Comparison of ENCODE assay signal across 8 mouse cellular contexts in the genomic region with DNA sequence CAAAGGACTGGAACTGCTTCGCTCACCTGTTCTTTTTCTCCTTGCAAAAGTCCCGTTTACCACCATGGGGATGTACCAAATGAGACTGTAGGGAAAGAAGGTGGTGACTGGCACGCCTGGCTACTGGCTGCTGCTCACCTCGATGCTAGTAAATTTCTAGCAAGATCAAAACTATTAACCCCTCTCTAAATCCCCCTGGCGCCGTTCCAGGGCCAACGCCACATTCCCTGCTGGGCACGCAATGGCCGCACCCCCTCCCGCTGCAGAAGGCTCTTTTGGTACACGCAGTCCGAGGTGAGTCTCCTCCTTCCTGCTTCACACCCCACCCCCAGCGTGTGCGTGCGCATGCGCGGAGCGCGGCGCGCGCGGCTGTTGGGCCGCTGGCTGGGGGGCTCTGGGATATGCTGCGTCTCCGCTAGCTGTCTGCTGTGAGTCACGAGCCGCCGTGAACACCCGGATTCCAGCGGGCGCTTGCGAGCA. TPM values are rescaled to one million over a fixed set of nuclear protein-coding genes. Genes with fewer than 3 reads are reported as not detected.
DNase-seq lines count a peak whose midpoint lies in the region; ATAC-seq and TF ChIP-seq lines count a peak whose summit lies in the region.

No protein-coding gene starts in this region.

- peak overlapping the region; percentile 97 for H3K9ac ChIP-seq in MEL (ENCODE audit: control insufficient read depth, low read depth, low read length, poor library complexity, severe bottlenecking)
- H3K9ac ChIP-seq in forebrain, postnatal 0 days: peak overlapping the region; percentile 80
- peak overlapping the region; percentile 90 for H3K9ac ChIP-seq in lung, embryonic 14.5 days

- H3K27me3 ChIP-seq in MEL (ENCODE audit: control insufficient read depth in 1 of 2, insufficient read depth in 2 of 2, low read length in 2 of 2): no peaks in the 10 kb centered on the region
- no peaks in the 10 kb centered on the region for H3K27me3 ChIP-seq in cerebellum, adult 2 months (ENCODE audit: control insufficient read depth, insufficient read depth, low read length)
- H3K27me3 ChIP-seq in forebrain, postnatal 0 days (ENCODE audit: insufficient read depth, low read length): no peaks in the 10 kb centered on the region
- no peaks in the 10 kb centered on the region for H3K27me3 ChIP-seq in lung, embryonic 14.5 days (ENCODE audit: insufficient read depth, low read length)

- ATAC-seq in forebrain, postnatal 0 days: peak; percentile 90
- peak; percentile 87 for ATAC-seq in lung, embryonic 14.5 days (ENCODE audit: insufficient read depth)
- peak; percentile 73 for ATAC-seq in neutrophil, adult 5-6 weeks (ENCODE audit: extremely low read depth, insufficient number of reproducible peaks, low FRiP score, poor library complexity, severe bottlenecking)

- H3K36me3 ChIP-seq in MEL (ENCODE audit: control insufficient read depth in 1 of 2, insufficient read depth in 2 of 2, low read length in 2 of 2): peaks cover 0 to 22% of the 10 kb centered on the region in 2 experiments; a peak in 3 of 4 replicates
- peaks cover 2% of the 10 kb centered on the region; the same call in 1 of the 2 replicates for H3K36me3 ChIP-seq in forebrain, postnatal 0 days (ENCODE audit: insufficient read depth)
- H3K36me3 ChIP-seq in lung, embryonic 14.5 days (ENCODE audit: insufficient read depth): peaks cover 5% of the 10 kb centered on the region; the same call in 1 of the 2 replicates

- peak; percentile 93 for DNase-seq in MEL (ENCODE audit: low read depth, low spot score)
- DNase-seq in cerebellum, adult 2 months: peak; percentile 84 to 88
- DNase-seq in forebrain, postnatal 0 days: peak; percentile 90
- DNase-seq in heart, postnatal 4 days: peak; percentile 88
- DNase-seq in layer of hippocampus, adult 8-10 months (ENCODE audit: low spot score in 2 of 2): peak; percentile 76 to 83
- peak; percentile 88 for DNase-seq in lung, embryonic 14.5 days
- peak; percentile 87 for DNase-seq in testis, postnatal 14 days (ENCODE audit: low spot score)

- peak overlapping the region; percentile 62 to 90 for H3K4me3 ChIP-seq in MEL (ENCODE audit: control insufficient read depth in 1 of 2, insufficient read depth in 1 of 2, low read depth in 2 of 2, low read length in 2 of 2)
- peak overlapping the region; percentile 83 for H3K4me3 ChIP-seq in cerebellum, adult 2 months (replicated peaks; ENCODE audit: insufficient read depth, low read depth, low read length)
- peak overlapping the region; percentile 60 for H3K4me3 ChIP-seq in forebrain, postnatal 0 days (ENCODE audit: low read depth, low read length)
- peak overlapping the region; percentile 65 for H3K4me3 ChIP-seq in lung, embryonic 14.5 days (ENCODE audit: low read depth, low read length)

- no peak for TF ChIP-seq RAD21 in MEL (IDR thresholded peaks at IDR 0.05; ENCODE audit: low read depth, low read length)

- H3K27ac ChIP-seq in MEL (ENCODE audit: control insufficient read depth, low read depth, low read length): peak overlapping the region; percentile 94
- peak overlapping the region; percentile 90 for H3K27ac ChIP-seq in cerebellum, adult 2 months (ENCODE audit: insufficient read depth, low read length)
- peak overlapping the region; percentile 94 for H3K27ac ChIP-seq in forebrain, postnatal 0 days (ENCODE audit: low read depth, low read length)
- H3K27ac ChIP-seq in lung, embryonic 14.5 days (ENCODE audit: low read depth): peak overlapping the region; percentile 96

- TF ChIP-seq EP300 in MEL (IDR thresholded peaks at IDR 0.05; ENCODE audit: low read depth in 1 of 2, low read length in 2 of 2): no peak

- no peak for TF ChIP-seq CTCF in MEL (IDR thresholded peaks at IDR 0.05 in 2 of 3, conservative IDR thresholded peaks at IDR 0.05 in 1 of 3; ENCODE audit: control insufficient read depth in 1 of 3, insufficient read depth in 1 of 3, low read depth in 2 of 3, low read length in 3 of 3, poor library complexity in 1 of 3, severe bottlenecking in 1 of 3)
- no peak for TF ChIP-seq CTCF in cerebellum, adult 2 months (IDR thresholded peaks at IDR 0.05; ENCODE audit: borderline replicate concordance, insufficient read depth, low read depth, low read length)
- no peak for TF ChIP-seq CTCF in forebrain, postnatal 0 days (IDR thresholded peaks at IDR 0.05; ENCODE audit: low read depth)
- no peak for TF ChIP-seq CTCF in lung, embryonic 14.5 days (IDR thresholded peaks at IDR 0.05; ENCODE audit: low read depth)

- H3K4me2 ChIP-seq in forebrain, postnatal 0 days (ENCODE audit: low read depth): peak overlapping the region; percentile 57
- H3K4me2 ChIP-seq in lung, embryonic 14.5 days: peak overlapping the region; percentile 72

- peaks cover 8 to 16% of the 10 kb centered on the region in 2 experiments for H3K4me1 ChIP-seq in MEL (ENCODE audit: control insufficient read depth in 1 of 2, insufficient read depth in 2 of 2, low read length in 2 of 2)
- H3K4me1 ChIP-seq in cerebellum, adult 2 months (ENCODE audit: control insufficient read depth, insufficient read depth, low read length): peaks cover 2% of the 10 kb centered on the region; the same call in 1 of the 2 replicates
- 0 out of 2 replicates have a peak, but pooled peaks cover 2% of the 10 kb centered on the region for H3K4me1 ChIP-seq in forebrain, postnatal 0 days (ENCODE audit: insufficient read depth)
- H3K4me1 ChIP-seq in lung, embryonic 14.5 days (ENCODE audit: insufficient read depth): no peaks in the 10 kb centered on the region

- no peaks in the 10 kb centered on the region for H3K9me3 ChIP-seq in MEL (replicated peaks; ENCODE audit: insufficient read depth, low read length)
- no peaks in the 10 kb centered on the region for H3K9me3 ChIP-seq in forebrain, postnatal 0 days (ENCODE audit: low read length)
- H3K9me3 ChIP-seq in lung, embryonic 14.5 days (ENCODE audit: low read depth, low read length): no peaks in the 10 kb centered on the region

- WGBS in cerebellum, adult 2 months: 10% methylated on average over 33 of the region's 33 CpGs
- 37% methylated on average over 33 of the region's 33 CpGs for WGBS in forebrain, postnatal 0 days
- 9% methylated on average over 30 of the region's 33 CpGs for WGBS in lung, embryonic 14.5 days

- H3K79me2 ChIP-seq in MEL (ENCODE audit: control insufficient read depth, insufficient read depth, low read length, poor library complexity): peaks cover 27% of the 10 kb centered on the region

- TF ChIP-seq POLR2A in MEL (IDR thresholded peaks at IDR 0.05; ENCODE audit: control insufficient read depth in 1 of 2, insufficient read depth in 1 of 2, low read depth in 1 of 2, low read length in 2 of 2, poor library complexity in 1 of 2): peak; percentile 83 to 97; a peak in 3 of 4 replicates
- peak; percentile 67; the same call in 1 of the 2 replicates for TF ChIP-seq POLR2A in cerebellum, adult 2 months (IDR thresholded peaks at IDR 0.05; ENCODE audit: borderline replicate concordance, insufficient read depth, low read length)

TF ChIP-seq in MEL, 35 proteins besides CTCF, POLR2A, EP300 and RAD21 (continues in another document):
- no peak for TF ChIP-seq ETS1 (IDR thresholded peaks at IDR 0.05; ENCODE audit: low read depth, low read length)
- no peak for TF ChIP-seq MEF2A (IDR thresholded peaks at IDR 0.05; ENCODE audit: extremely low read depth, insufficient replicate concordance, low read depth, low read length, poor library complexity, severe bottlenecking)
- no peak for TF ChIP-seq MYB (IDR thresholded peaks at IDR 0.05; ENCODE audit: low read depth, low read length)
- TF ChIP-seq KAT2A (conservative IDR thresholded peaks at IDR 0.05; ENCODE audit: low read depth, low read length): no peak; the same call in 1 of the 2 replicates
- TF ChIP-seq USF1 (IDR thresholded peaks at IDR 0.05; ENCODE audit: low read depth, low read length): no peak
- TF ChIP-seq UBTF (IDR thresholded peaks at IDR 0.05; ENCODE audit: borderline replicate concordance, insufficient read depth, low read depth, low read length): no peak
- TF ChIP-seq USF2 (IDR thresholded peaks at IDR 0.05; ENCODE audit: borderline replicate concordance in 1 of 2, insufficient read depth in 1 of 2, low read depth in 1 of 2, low read length in 2 of 2): no peak

RNA-seq across cellular contexts. Expression of gene Cdk16, which starts 0.4 kb away (rescaled TPM):
- total RNA-seq in MEL (2012; rRNA removed): 31.9 and 36.6 TPM in 2 replicates
- 100 to 1,000 TPM in 1 of 2 experiments, not detected in 1; 136 TPM for polyA plus RNA-seq in MEL (2012; ENCODE audit: insufficient read depth in 1 of 2, insufficient read length in 2 of 2, low read depth in 1 of 2, low replicate concordance in 2 of 2, missing spikeins in 1 of 2)
- 579 and 612 TPM in 2 replicates for polyA plus RNA-seq in cerebellum, adult 2 months (2012; rRNA removed)
- 160 and 194 TPM in 2 replicates for total RNA-seq in forebrain, postnatal 0 days (2014; rRNA removed)
- 149 and 160 TPM in 2 replicates for polyA plus RNA-seq in forebrain, postnatal 0 days (2015; fragmentation: Nextera tagmentation; extraction: Ambion mirVana)
- 100 to 1,000 TPM; 173 to 186 TPM for total RNA-seq in heart, postnatal 4 days (2021)
- total RNA-seq in layer of hippocampus, adult 8-10 months (2022): 100 to 1,000 TPM; 185 to 215 (median 189) TPM
- 92.8 and 96.6 TPM in 2 replicates for polyA plus RNA-seq in lung, embryonic 14.5 days (2014; fragmentation: Nextera tagmentation; extraction: Ambion mirVana)
- total RNA-seq in neutrophil, adult 5-6 weeks (2017): 65.8 and 67.2 TPM in 2 replicates

RNA-seq across cellular contexts. Expression of gene Usp11, which starts 15.6 kb away (rescaled TPM):
- 13.8 and 17.8 TPM in 2 replicates for total RNA-seq in MEL (2012; rRNA removed)
- polyA plus RNA-seq in MEL (2012; ENCODE audit: insufficient read depth in 1 of 2, insufficient read length in 2 of 2, low read depth in 1 of 2, low replicate concordance in 2 of 2, missing spikeins in 1 of 2): 10 to 100 TPM in 1 of 2 experiments, not detected in 1; 34.4 TPM
- polyA plus RNA-seq in cerebellum, adult 2 months (2012; rRNA removed): 66.2 and 69.0 TPM in 2 replicates
- 73.7 and 101 TPM in 2 replicates for total RNA-seq in forebrain, postnatal 0 days (2014; rRNA removed)
- 47.6 and 63.8 TPM in 2 replicates for polyA plus RNA-seq in forebrain, postnatal 0 days (2015; fragmentation: Nextera tagmentation; extraction: Ambion mirVana)
- total RNA-seq in heart, postnatal 4 days (2021): 10 to 100 TPM; 17.0 to 17.1 TPM
- 100 to 1,000 TPM; 111 to 139 (median 126) TPM for total RNA-seq in layer of hippocampus, adult 8-10 months (2022)
- 38.2 and 39.9 TPM in 2 replicates for polyA plus RNA-seq in lung, embryonic 14.5 days (2014; fragmentation: Nextera tagmentation; extraction: Ambion mirVana)
- 16.7 and 20.8 TPM in 2 replicates for total RNA-seq in neutrophil, adult 5-6 weeks (2017)

RNA-seq across cellular contexts. Expression of gene Uba1, which starts 30.0 kb away (rescaled TPM):
- 269 and 295 TPM in 2 replicates for total RNA-seq in MEL (2012; rRNA removed)
- 100 to 1,000 TPM; 530 to 704 TPM for polyA plus RNA-seq in MEL (2012; ENCODE audit: insufficient read depth in 1 of 2, insufficient read length in 2 of 2, low read depth in 1 of 2, low replicate concordance in 2 of 2, missing spikeins in 1 of 2)
- polyA plus RNA-seq in cerebellum, adult 2 months (2012; rRNA removed): 288 and 301 TPM in 2 replicates
- 489 and 559 TPM in 2 replicates for total RNA-seq in forebrain, postnatal 0 days (2014; rRNA removed)
- 278 and 300 TPM in 2 replicates for polyA plus RNA-seq in forebrain, postnatal 0 days (2015; fragmentation: Nextera tagmentation; extraction: Ambion mirVana)
- total RNA-seq in heart, postnatal 4 days (2021): 100 to 1,000 TPM; 293 to 326 TPM
- total RNA-seq in layer of hippocampus, adult 8-10 months (2022): 100 to 1,000 TPM; 362 to 415 (median 372) TPM
- 200 and 202 TPM in 2 replicates for polyA plus RNA-seq in lung, embryonic 14.5 days (2014; fragmentation: Nextera tagmentation; extraction: Ambion mirVana)
- total RNA-seq in neutrophil, adult 5-6 weeks (2017): 152 and 177 TPM in 2 replicates

Comparison
In these comparisons a context has a peak if more than half of its experiments do, and no peak if none do; other contexts are left out.
1. Peak in every context shown above with its lines: DNase-seq, ATAC-seq, H3K4me3 ChIP-seq and H3K27ac ChIP-seq.